Mouse (Mus musculus): ENCODE measurements at regions not wholly inside any gene's neighbourhood (a gene's known extent, or its start where the extent isn't known, plus 50 kb on each side); places are given as distances from the start of the nearest gene placed in this dataset.

- Histone ChIP-seq H3K27ac (replicated peaks; ENCODE audit: low read depth, low read length) (no peak overlapping the region), H3K36me3 (ENCODE audit: control insufficient read depth, insufficient read depth, low read length) (no peaks in the 10 kb centered on the region), H3K4me2 (replicated peaks; ENCODE audit: low read depth, low read length, severe bottlenecking) (no peak overlapping the region), H3K27me3 (ENCODE audit: control insufficient read depth, insufficient read depth, low read length) (no peaks in the 10 kb centered on the region), H3K9ac (ENCODE audit: low read depth, low read length, severe bottlenecking) (no peak overlapping the region), H3K9me3 (ENCODE audit: control insufficient read depth, low read length) (no peaks in the 10 kb centered on the region), H3K4me1 (ENCODE audit: control insufficient read depth, insufficient read depth, low read length) (peaks cover 3% of the 10 kb centered on the region; the same call in 1 of the 2 replicates), H3K4me3 (replicated peaks; ENCODE audit: low read length) (no peak overlapping the region)
- DNase-seq (ENCODE audit: low spot score) (no peak), ATAC-seq (ENCODE audit: low FRiP score, low read depth) (no peak)
- WGBS: 77% methylated on average over 15 of the region's 15 CpGs
- no peak for TF ChIP-seq POLR2A (IDR thresholded peaks at IDR 0.05; ENCODE audit: borderline replicate concordance, extremely low read depth, insufficient read depth, insufficient read length)
These were observed 63.2 kb upstream of the Bcl2l14 start for GRCm38 (mm10) chr6:134332718-134333432.

DNA sequence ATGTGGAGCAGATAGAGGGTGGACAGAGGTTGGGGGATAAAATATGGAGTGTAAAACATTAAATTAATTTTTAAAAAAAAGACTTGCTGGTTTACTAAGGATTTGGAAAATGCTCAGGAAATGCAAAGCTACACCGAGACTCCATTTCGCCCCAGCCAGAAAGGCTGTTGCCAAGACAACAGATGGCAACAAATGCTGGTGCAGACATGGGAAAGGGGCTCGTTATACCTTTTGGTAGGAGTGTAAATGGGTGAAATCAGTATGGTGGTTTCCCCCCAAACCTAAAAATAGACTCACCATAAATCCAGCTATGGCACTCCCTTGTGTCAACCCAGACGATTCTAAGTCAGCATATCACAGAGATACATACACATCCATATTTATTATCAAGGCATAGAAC is 60.4 kb upstream of the Bcl2l14 start:
- 65% methylated on average over 4 of the region's 4 CpGs for WGBS
- H3K36me3 ChIP-seq (ENCODE audit: control insufficient read depth, insufficient read depth, low read length): no peaks in the 10 kb centered on the region
- DNase-seq (ENCODE audit: low spot score) (no peak), ATAC-seq (ENCODE audit: low FRiP score, low read depth) (no peak)
- H3K9ac ChIP-seq (ENCODE audit: low read depth, low read length, severe bottlenecking): no peak overlapping the region
- H3K9me3 ChIP-seq (ENCODE audit: control insufficient read depth, low read length): no peaks in the 10 kb centered on the region
- H3K4me2 ChIP-seq (replicated peaks; ENCODE audit: low read depth, low read length, severe bottlenecking): no peak overlapping the region
- H3K27ac ChIP-seq (replicated peaks; ENCODE audit: low read depth, low read length): no peak overlapping the region
- H3K4me3 ChIP-seq (replicated peaks; ENCODE audit: low read length): no peak overlapping the region
- no peak for TF ChIP-seq POLR2A (IDR thresholded peaks at IDR 0.05; ENCODE audit: borderline replicate concordance, extremely low read depth, insufficient read depth, insufficient read length)
- no peaks in the 10 kb centered on the region for H3K27me3 ChIP-seq (ENCODE audit: control insufficient read depth, insufficient read depth, low read length)
- H3K4me1 ChIP-seq (ENCODE audit: control insufficient read depth, insufficient read depth, low read length): no peaks in the 10 kb centered on the region

- ATAC-seq (ENCODE audit: low FRiP score, low read depth) (no peak), DNase-seq (ENCODE audit: low spot score) (no peak)
- Histone ChIP-seq H3K4me1 (ENCODE audit: control insufficient read depth, insufficient read depth, low read length) (no peaks in the 10 kb centered on the region), H3K9ac (ENCODE audit: low read depth, low read length, severe bottlenecking) (no peak overlapping the region), H3K27ac (replicated peaks; ENCODE audit: low read depth, low read length) (no peak overlapping the region), H3K4me2 (replicated peaks; ENCODE audit: low read depth, low read length, severe bottlenecking) (no peak overlapping the region), H3K36me3 (ENCODE audit: control insufficient read depth, insufficient read depth, low read length) (no peaks in the 10 kb centered on the region), H3K4me3 (replicated peaks; ENCODE audit: low read length) (no peak overlapping the region), H3K27me3 (ENCODE audit: control insufficient read depth, insufficient read depth, low read length) (no peaks in the 10 kb centered on the region), H3K9me3 (ENCODE audit: control insufficient read depth, low read length) (no peaks in the 10 kb centered on the region)
- 88% methylated on average over 9 of the region's 9 CpGs for WGBS
- TF ChIP-seq POLR2A (IDR thresholded peaks at IDR 0.05; ENCODE audit: borderline replicate concordance, extremely low read depth, insufficient read depth, insufficient read length): no peak
These were observed 53.1 kb upstream of the Bcl2l14 start for GRCm38 (mm10) chr6:134342796-134343605.

DNA sequence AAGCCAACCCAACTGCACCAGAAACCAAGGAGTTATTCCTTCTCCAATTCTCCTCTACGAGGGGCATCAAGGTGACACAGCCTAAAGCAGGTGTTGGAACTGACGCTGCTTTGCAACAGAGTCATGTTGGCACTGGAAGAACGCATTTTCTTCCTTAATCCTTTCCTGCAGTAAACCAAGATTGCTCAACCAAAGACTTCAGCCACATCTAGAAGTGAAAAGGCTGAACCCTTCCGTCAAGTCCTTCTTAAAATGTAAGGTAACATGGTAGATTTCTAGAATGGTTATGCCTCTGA is 52.6 kb upstream of the Bcl2l14 start:
- no peak overlapping the region for H3K27ac ChIP-seq (replicated peaks; ENCODE audit: low read depth, low read length)
- H3K36me3 ChIP-seq (ENCODE audit: control insufficient read depth, insufficient read depth, low read length): no peaks in the 10 kb centered on the region
- no peaks in the 10 kb centered on the region for H3K9me3 ChIP-seq (ENCODE audit: control insufficient read depth, low read length)
- H3K27me3 ChIP-seq (ENCODE audit: control insufficient read depth, insufficient read depth, low read length): no peaks in the 10 kb centered on the region
- 84% methylated on average over 4 of the region's 4 CpGs for WGBS
- H3K9ac ChIP-seq (ENCODE audit: low read depth, low read length, severe bottlenecking): no peak overlapping the region
- ATAC-seq (ENCODE audit: low FRiP score, low read depth) (no peak), DNase-seq (ENCODE audit: low spot score) (no peak)
- no peak for TF ChIP-seq POLR2A (IDR thresholded peaks at IDR 0.05; ENCODE audit: borderline replicate concordance, extremely low read depth, insufficient read depth, insufficient read length)
- H3K4me2 ChIP-seq (replicated peaks; ENCODE audit: low read depth, low read length, severe bottlenecking): no peak overlapping the region
- H3K4me3 ChIP-seq (replicated peaks; ENCODE audit: low read length): no peak overlapping the region
- no peaks in the 10 kb centered on the region for H3K4me1 ChIP-seq (ENCODE audit: control insufficient read depth, insufficient read depth, low read length)
